Mouse (Mus musculus) adrenal gland, postnatal 14 days (tissue): ENCODE results near the gene Gpx7. TPM values are rescaled to one million over a fixed set of nuclear protein-coding genes. Genes with fewer than 3 reads are reported as not detected.

Experiments
- total RNA-seq: library from RNA; stranded (reverse); gene quantifications from 2 replicates; pipeline ENCODE4 v1.2.3, GENCODE M21; 2021

Gpx7 gene
- total RNA-seq, 1 experiment from 2014 or later, result 13.6 TPM

Other genes starting within 250 kb of the Gpx7 start
- 19.3 and 32.0 TPM in 2 replicates for gene Echdc2, start 241.5 kb downstream of the Gpx7 start, total RNA-seq
- gene Zyg11a, start 188.9 kb downstream of the Gpx7 start, total RNA-seq, result 0.79 and 1.4 TPM in 2 replicates
- 32.6 and 34.2 TPM in 2 replicates for gene Zyg11b, start 105.9 kb downstream of the Gpx7 start, total RNA-seq
- 60.8 and 61.3 TPM in 2 replicates for gene Coa7, start 78.8 kb downstream of the Gpx7 start, total RNA-seq
- 4.2 and 5.5 TPM in 2 replicates for gene Shisal2a, start 23.6 kb downstream of the Gpx7 start, total RNA-seq
- 43.4 and 51.2 TPM in 2 replicates for gene Tut4, start 52.5 kb upstream of the Gpx7 start, total RNA-seq
- 34.2 and 39.5 TPM in 2 replicates for gene Prpf38a, start 172.4 kb upstream of the Gpx7 start, total RNA-seq
- gene Orc1, start 172.5 kb upstream of the Gpx7 start, total RNA-seq, result 0.94 and 1.5 TPM in 2 replicates
- gene Cc2d1b, start 213.0 kb upstream of the Gpx7 start, total RNA-seq, result 31.5 and 39.8 TPM in 2 replicates